Mouse (Mus musculus): Measurements from ENCODE around the gene Tmem198.
A peak's percentile ranks its signal among the peaks of the same experiment; 100 is the strongest.

DNA sequence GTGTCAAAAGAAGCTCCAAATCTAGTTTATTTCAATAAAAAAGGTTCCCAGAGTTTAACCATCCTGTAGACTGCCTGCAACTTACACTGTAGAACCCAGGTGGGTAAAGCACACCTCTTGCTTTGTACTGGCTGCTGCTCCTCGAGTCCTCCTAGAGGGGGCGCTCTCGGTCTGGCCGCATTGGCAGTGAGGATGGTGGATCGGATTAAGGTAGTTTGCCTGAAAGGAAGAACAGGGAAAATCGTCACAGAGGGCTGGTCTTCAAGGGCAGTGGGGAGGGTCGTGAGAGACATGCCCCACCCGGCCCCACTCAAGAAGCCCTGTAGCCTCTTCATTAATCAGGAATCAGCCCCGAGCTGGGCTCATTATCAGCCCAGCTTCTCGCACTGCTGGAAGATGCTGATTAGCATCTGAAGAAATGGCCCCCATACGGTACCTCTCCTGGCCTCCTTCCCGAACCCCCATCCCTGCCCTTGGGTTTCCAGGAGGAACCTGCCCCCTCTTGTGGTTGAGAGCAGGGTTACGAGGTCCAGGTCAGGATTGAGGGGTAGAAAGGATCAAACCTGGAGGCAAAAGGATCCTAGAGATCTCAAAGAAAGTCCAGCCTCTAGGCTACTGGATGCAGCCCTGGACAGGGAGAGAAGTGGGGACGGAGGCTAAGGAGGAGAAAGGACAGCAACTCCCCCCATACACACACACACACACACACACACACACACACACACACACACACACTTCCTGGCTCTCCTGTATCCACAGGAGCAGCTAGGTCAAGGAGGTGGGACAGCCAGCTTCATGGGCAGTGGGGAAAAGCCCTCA, 22.4 kb upstream of the Tmem198 start:
- TF ChIP-seq CTCF (IDR thresholded peaks at IDR 0.05), result peak; percentile 61
- TF ChIP-seq EP300 (IDR thresholded peaks at IDR 0.05), result no peak
